In genomic region chr2:120007680-120008210, GRCm38 (mm10) we compare ENCODE assay signal across 27 mouse cellular contexts. TPM values are rescaled to one million over a fixed set of nuclear protein-coding genes. Genes with fewer than 3 reads are reported as not detected.
DNase-seq lines count a peak whose midpoint lies in the region; ATAC-seq and TF ChIP-seq lines count a peak whose summit lies in the region.
"Had no signal": no experiment of that assay in that cellular context is flagged by ENCODE, and none has a peak within 500 bp of the region (broad histone marks: within the 10 kb centered on the region; RNA-seq: fewer than 3 reads in every experiment).

No protein-coding gene starts in this region.

- H3K9me3 ChIP-seq in liver, postnatal 0 days (ENCODE audit: low read length), result no peaks in the 10 kb centered on the region
- H3K9me3 ChIP-seq in liver, embryonic 12.5 days (replicated peaks), result no peaks in the 10 kb centered on the region
- H3K9me3 ChIP-seq: embryonic facial prominence, embryonic 12.5 days; heart, embryonic 13.5 days; limb, embryonic 15.5 days; liver, embryonic 15.5 days; midbrain, embryonic 15.5 days; neural tube, embryonic 12.5 days had no signal

- ATAC-seq in liver, postnatal 0 days, result peak; percentile 89
- no peak for ATAC-seq in liver, embryonic 12.5 days
- ATAC-seq: forebrain, embryonic 14.5 days; hindbrain, postnatal 0 days; intestine, embryonic 16.5 days; midbrain, embryonic 15.5 days had no signal

- no peak for TF ChIP-seq CTCF in liver, postnatal 0 days (IDR thresholded peaks at IDR 0.05; ENCODE audit: low read depth)

- TF ChIP-seq EP300 in liver, postnatal 0 days (IDR thresholded peaks at IDR 0.05; ENCODE audit: low read depth), result peak; percentile 62

- no peaks in the 10 kb centered on the region for H3K36me3 ChIP-seq in liver, postnatal 0 days (replicated peaks; ENCODE audit: insufficient read depth, low read length)
- H3K36me3 ChIP-seq in liver, embryonic 12.5 days, result no peaks in the 10 kb centered on the region
- H3K36me3 ChIP-seq: liver, embryonic 15.5 days; midbrain, embryonic 15.5 days had no signal

- H3K4me2 ChIP-seq in liver, postnatal 0 days (ENCODE audit: low read depth, low read length), result no peak overlapping the region
- no peak overlapping the region for H3K4me2 ChIP-seq in liver, embryonic 12.5 days
- H3K4me2 ChIP-seq: embryonic facial prominence, embryonic 12.5 days; heart, embryonic 13.5 days; limb, embryonic 15.5 days; liver, embryonic 15.5 days; midbrain, embryonic 15.5 days; neural tube, embryonic 12.5 days had no signal

- H3K9ac ChIP-seq in liver, postnatal 0 days (replicated peaks), result no peak overlapping the region
- H3K9ac ChIP-seq in liver, embryonic 12.5 days, result no peak overlapping the region
- H3K9ac ChIP-seq: embryonic facial prominence, embryonic 12.5 days; heart, embryonic 13.5 days; limb, embryonic 15.5 days; liver, embryonic 15.5 days; midbrain, embryonic 15.5 days; neural tube, embryonic 12.5 days had no signal

- 78% methylated on average over 4 of the region's 4 CpGs for WGBS in liver, postnatal 0 days (ENCODE audit: insufficient replicate concordance)
- 76% methylated on average over 4 of the region's 4 CpGs for WGBS in liver, embryonic 12.5 days (ENCODE audit: insufficient replicate concordance)

- peaks cover 5% of the 10 kb centered on the region for H3K4me1 ChIP-seq in liver, postnatal 0 days (ENCODE audit: insufficient read depth)
- H3K4me1 ChIP-seq in liver, embryonic 12.5 days, result peaks cover 4% of the 10 kb centered on the region
- H3K4me1 ChIP-seq: embryonic facial prominence, embryonic 12.5 days; limb, embryonic 15.5 days; midbrain, embryonic 15.5 days; neural tube, embryonic 12.5 days had no signal

- H3K27me3 ChIP-seq in liver, postnatal 0 days (ENCODE audit: insufficient read depth, low read length), result no peaks in the 10 kb centered on the region
- H3K27me3 ChIP-seq in liver, embryonic 12.5 days (replicated peaks), result no peaks in the 10 kb centered on the region
- H3K27me3 ChIP-seq: embryonic facial prominence, embryonic 12.5 days; heart, embryonic 13.5 days; limb, embryonic 15.5 days; liver, embryonic 15.5 days; midbrain, embryonic 15.5 days; neural tube, embryonic 12.5 days had no signal

- no peak overlapping the region for H3K4me3 ChIP-seq in liver, postnatal 0 days (ENCODE audit: low read depth, low read length)
- no peak overlapping the region for H3K4me3 ChIP-seq in liver, embryonic 12.5 days
- H3K4me3 ChIP-seq: embryonic facial prominence, embryonic 12.5 days; heart, embryonic 13.5 days; limb, embryonic 15.5 days; liver, embryonic 15.5 days; midbrain, embryonic 15.5 days; neural tube, embryonic 12.5 days had no signal

- peak overlapping the region; percentile 16; the same call in 1 of the 2 replicates for H3K27ac ChIP-seq in liver, postnatal 0 days (ENCODE audit: low read depth)
- no peak overlapping the region for H3K27ac ChIP-seq in liver, embryonic 12.5 days
- H3K27ac ChIP-seq: embryonic facial prominence, embryonic 12.5 days; hindbrain, postnatal 0 days; limb, embryonic 15.5 days; liver, embryonic 15.5 days; midbrain, embryonic 15.5 days; neural tube, embryonic 12.5 days had no signal

- DNase-seq in liver, postnatal 0 days, result no peak
- peak; percentile 28 for DNase-seq in NIH3T3 (ENCODE audit: low read depth)
- peak; percentile 68 for DNase-seq in adrenal gland, postnatal 14 days
- DNase-seq in gonadal fat pad, adult 2 months (ENCODE audit: low read depth), result peak; percentile 71
- no peak for DNase-seq in kidney, postnatal 4 days
- DNase-seq in right cerebral cortex, postnatal 14 days, result no peak
- DNase-seq: cerebellum, adult 11-12 months; cerebellum, postnatal 14 days; gastrocnemius, postnatal 14 days; heart, adult 18-20 months; heart, postnatal 14 days; kidney, adult 9 months; kidney, postnatal 14 days; layer of hippocampus, postnatal 36 days; lung, postnatal 14 days; right cerebral cortex, postnatal 4 days; thymus, postnatal 25 days had no signal

RNA-seq across cellular contexts. Expression of gene Jmjd7, which starts 19.5 kb away (rescaled TPM):
- 4.0 and 4.8 TPM in 2 replicates for polyA plus RNA-seq in liver, postnatal 0 days (2015; fragmentation: Nextera tagmentation; extraction: Ambion mirVana)
- 8.5 and 9.7 TPM in 2 replicates for polyA plus RNA-seq in liver, embryonic 12.5 days (2016; fragmentation: Nextera tagmentation; extraction: Ambion mirVana)
- total RNA-seq in adrenal gland, postnatal 14 days (2021), result 8.3 and 12.1 TPM in 2 replicates
- polyA plus RNA-seq in gonadal fat pad, adult 2 months (2012; rRNA removed), result 7.4 and 14.9 TPM in 2 replicates

RNA-seq across cellular contexts. Expression of gene Gm28042, which starts 19.5 kb away (rescaled TPM):
- 0.13 and 0.38 TPM in 2 replicates for polyA plus RNA-seq in liver, postnatal 0 days (2015; fragmentation: Nextera tagmentation; extraction: Ambion mirVana)
- polyA plus RNA-seq in liver, embryonic 12.5 days (2016; fragmentation: Nextera tagmentation; extraction: Ambion mirVana), result 0.86 and 2.0 TPM in 2 replicates
- total RNA-seq in adrenal gland, postnatal 14 days (2021), result 0.85 and 1.2 TPM in 2 replicates
- polyA plus RNA-seq in gonadal fat pad, adult 2 months (2012; rRNA removed), result 1.5 and 3.3 TPM in 2 replicates

RNA-seq across cellular contexts. Expression of gene Pla2g4b, which starts 25.5 kb away (rescaled TPM):
- polyA plus RNA-seq in liver, postnatal 0 days (2015; fragmentation: Nextera tagmentation; extraction: Ambion mirVana), result 0.12 and 0.15 TPM in 2 replicates
- 0.56 and 0.73 TPM in 2 replicates for polyA plus RNA-seq in liver, embryonic 12.5 days (2016; fragmentation: Nextera tagmentation; extraction: Ambion mirVana)
- total RNA-seq in adrenal gland, postnatal 14 days (2021), result 2.9 and 4.8 TPM in 2 replicates
- polyA plus RNA-seq in gonadal fat pad, adult 2 months (2012; rRNA removed), result 1.3 and 2.6 TPM in 2 replicates

RNA-seq across cellular contexts. Expression of gene Mapkbp1, which starts 35.2 kb away (rescaled TPM):
- 0.22 and 0.27 TPM in 2 replicates for polyA plus RNA-seq in liver, postnatal 0 days (2015; fragmentation: Nextera tagmentation; extraction: Ambion mirVana)
- 0.63 and 0.96 TPM in 2 replicates for polyA plus RNA-seq in liver, embryonic 12.5 days (2016; fragmentation: Nextera tagmentation; extraction: Ambion mirVana)
- total RNA-seq in adrenal gland, postnatal 14 days (2021), result 13.9 and 17.7 TPM in 2 replicates
- 34.5 and 35.2 TPM in 2 replicates for polyA plus RNA-seq in gonadal fat pad, adult 2 months (2012; rRNA removed)

Comparison
In these comparisons a context has a peak if more than half of its experiments do, and no peak if none do; other contexts are left out.
1. DNase-seq: peak in NIH3T3 (single experiment), adrenal gland, postnatal 14 days (single experiment) and gonadal fat pad, adult 2 months (single experiment); none in liver, postnatal 0 days (single experiment), kidney, postnatal 4 days (0 of 2) and right cerebral cortex, postnatal 14 days (single experiment).